Mouse (Mus musculus) embryonic fibroblast, embryonic 13.5 days (primary cell): ENCODE data around the gene Fosl1.

ENCODE experiments used
- CTCF ChIP-seq: IDR thresholded peaks from 2 replicates; pipeline ENCODE4 v1.5.1; 2011; ENCODE audit warnings: mild to moderate bottlenecking, control low read depth, low read length, moderate library complexity, borderline replicate concordance; ENCODE audit not compliant: insufficient read depth
- POLR2A ChIP-seq: IDR thresholded peaks from 2 replicates; pipeline ENCODE4 v1.6.1; 2011; ENCODE audit warnings: low read depth, mild to moderate bottlenecking, control low read depth, low read length, moderate library complexity

GRCm38 (mm10) chr19:5449673-5450072, 2.3 kb downstream of the Fosl1 start:
- TF ChIP-seq CTCF (no peak), POLR2A (no peak)
